Mouse (Mus musculus): ENCODE data around the gene Rap1a. TPM values are rescaled to one million over a fixed set of nuclear protein-coding genes. Genes with fewer than 3 reads are reported as not detected.

The Rap1a gene
- polyA plus RNA-seq, 1 experiment = 25.2 TPM

DNA sequence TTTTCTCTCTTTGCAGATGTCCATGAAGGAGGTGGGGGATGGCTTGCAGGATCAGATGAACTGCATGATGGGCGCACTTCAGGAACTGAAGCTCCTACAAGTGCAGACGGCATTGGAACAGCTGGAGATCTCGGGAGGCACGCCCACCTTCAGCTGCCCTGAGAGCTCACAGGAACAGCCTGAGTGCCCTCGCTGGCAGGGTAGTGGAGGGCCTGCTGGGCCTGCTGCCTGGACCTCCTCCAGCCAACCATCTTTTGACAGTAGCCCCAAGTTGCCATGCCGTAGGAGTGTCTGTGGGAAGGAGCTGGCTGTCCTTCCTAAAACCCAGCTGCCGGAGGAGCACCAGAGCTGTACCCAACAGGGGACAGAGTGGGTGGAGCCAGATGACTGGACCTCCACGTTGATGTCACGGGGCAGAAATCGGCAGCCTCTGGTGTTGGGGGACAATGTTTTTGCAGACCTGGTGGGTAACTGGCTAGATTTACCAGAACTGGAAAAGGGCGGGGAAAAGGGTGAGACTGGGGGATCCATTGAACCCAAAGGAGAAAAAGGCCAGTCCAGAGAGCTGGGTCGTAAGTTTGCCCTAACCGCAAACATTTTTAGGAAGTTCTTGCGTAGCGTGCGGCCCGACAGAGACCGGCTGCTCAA, 84.7 kb downstream of the Rap1a start:
- no peaks in the 10 kb centered on the region for H3K36me3 ChIP-seq (ENCODE audit: control insufficient read depth, insufficient read depth)

DNA sequence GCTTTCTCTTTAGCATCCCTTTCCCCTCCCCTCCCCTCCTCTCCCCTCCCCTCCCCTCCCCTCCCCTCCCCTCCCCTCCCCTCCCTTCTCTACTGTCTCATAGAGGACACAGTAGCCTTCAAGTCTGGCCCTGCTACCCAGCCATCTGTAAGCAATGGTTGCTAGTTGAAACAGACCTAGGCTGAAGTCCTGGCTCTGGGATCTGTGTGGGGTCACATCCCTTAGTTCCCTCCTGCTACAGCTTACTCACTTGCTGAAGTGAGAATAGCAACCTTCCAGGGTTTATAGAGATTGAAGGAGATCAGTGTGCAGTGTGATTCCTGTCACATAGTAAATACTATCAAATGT, 86.3 kb downstream of the Rap1a start:
- Histone ChIP-seq H3K27me3 (ENCODE audit: control insufficient read depth, insufficient read depth, insufficient read length) (no peaks in the 10 kb centered on the region), H3K36me3 (ENCODE audit: control insufficient read depth, insufficient read depth) (no peaks in the 10 kb centered on the region), H3ac (ENCODE audit: control insufficient read depth, insufficient read length) (no peak overlapping the region), H3K4me2 (ENCODE audit: low read depth) (peak overlapping the region; percentile 27), H3K79me2 (ENCODE audit: control insufficient read depth, insufficient read depth) (no peaks in the 10 kb centered on the region), H3K4me3 (no peak overlapping the region)
- no peak for TF ChIP-seq MYOG (IDR thresholded peaks at IDR 0.05; ENCODE audit: control insufficient read depth in 1 of 3, insufficient read depth in 1 of 3, insufficient read length in 2 of 3, low read depth in 2 of 3)
- TF ChIP-seq TCF3 (IDR thresholded peaks at IDR 0.05; ENCODE audit: insufficient read length, low read depth) = no peak
- TF ChIP-seq POLR2A (IDR thresholded peaks at IDR 0.05; ENCODE audit: insufficient read length, low read depth) = no peak
- no peak for TF ChIP-seq REST (IDR thresholded peaks at IDR 0.05; ENCODE audit: insufficient read depth, insufficient read length)
- no peak for TF ChIP-seq MAX (IDR thresholded peaks at IDR 0.05; ENCODE audit: low read depth)
- no peak for TF ChIP-seq SRF (IDR thresholded peaks at IDR 0.05; ENCODE audit: control insufficient read depth, insufficient read length, low read depth)
- TF ChIP-seq POLR2AphosphoS2 (IDR thresholded peaks at IDR 0.05; ENCODE audit: insufficient read length, low read depth) = no peak
- no peak for TF ChIP-seq USF1 (IDR thresholded peaks at IDR 0.05; ENCODE audit: low read depth)
- no peak for TF ChIP-seq MYOD1 (IDR thresholded peaks at IDR 0.05; ENCODE audit: control insufficient read depth in 1 of 3, insufficient read length in 2 of 3, low read depth in 2 of 3)
- TF ChIP-seq E2F4 (IDR thresholded peaks at IDR 0.05; ENCODE audit: insufficient read depth) = no peak
- no peak for TF ChIP-seq CEBPB (IDR thresholded peaks at IDR 0.05; ENCODE audit: insufficient read depth, poor library complexity, severe bottlenecking)
- TF ChIP-seq TCF12 (IDR thresholded peaks at IDR 0.05; ENCODE audit: insufficient read depth, poor library complexity, severe bottlenecking) = no peak

More for the DNA sequence above, 84.7 kb downstream of the Rap1a start:
- TF ChIP-seq POLR2AphosphoS2 (IDR thresholded peaks at IDR 0.05; ENCODE audit: insufficient read length, low read depth) (no peak), MYOD1 (IDR thresholded peaks at IDR 0.05; ENCODE audit: control insufficient read depth in 1 of 3, insufficient read length in 2 of 3, low read depth in 2 of 3) (peak; percentile 77 to 97 (median 97)), TCF12 (IDR thresholded peaks at IDR 0.05; ENCODE audit: insufficient read depth, poor library complexity, severe bottlenecking) (peak; percentile 81), E2F4 (IDR thresholded peaks at IDR 0.05; ENCODE audit: insufficient read depth) (no peak), MYOG (IDR thresholded peaks at IDR 0.05; ENCODE audit: control insufficient read depth in 1 of 3, insufficient read depth in 1 of 3, insufficient read length in 2 of 3, low read depth in 2 of 3) (peak; percentile 72 to 94 (median 93)), MAX (IDR thresholded peaks at IDR 0.05; ENCODE audit: low read depth) (no peak), TCF3 (IDR thresholded peaks at IDR 0.05; ENCODE audit: insufficient read length, low read depth) (peak; percentile 74), SRF (IDR thresholded peaks at IDR 0.05; ENCODE audit: control insufficient read depth, insufficient read length, low read depth) (no peak), POLR2A (IDR thresholded peaks at IDR 0.05; ENCODE audit: insufficient read length, low read depth) (peak; percentile 12)
- H3ac ChIP-seq (ENCODE audit: control insufficient read depth, insufficient read length) = no peak overlapping the region
- no peak overlapping the region for H3K4me3 ChIP-seq
- peak overlapping the region; percentile 70 for H3K4me2 ChIP-seq (ENCODE audit: low read depth)
- H3K79me2 ChIP-seq (ENCODE audit: control insufficient read depth, insufficient read depth) = no peaks in the 10 kb centered on the region
- no peaks in the 10 kb centered on the region for H3K27me3 ChIP-seq (ENCODE audit: control insufficient read depth, insufficient read depth, insufficient read length)

DNA sequence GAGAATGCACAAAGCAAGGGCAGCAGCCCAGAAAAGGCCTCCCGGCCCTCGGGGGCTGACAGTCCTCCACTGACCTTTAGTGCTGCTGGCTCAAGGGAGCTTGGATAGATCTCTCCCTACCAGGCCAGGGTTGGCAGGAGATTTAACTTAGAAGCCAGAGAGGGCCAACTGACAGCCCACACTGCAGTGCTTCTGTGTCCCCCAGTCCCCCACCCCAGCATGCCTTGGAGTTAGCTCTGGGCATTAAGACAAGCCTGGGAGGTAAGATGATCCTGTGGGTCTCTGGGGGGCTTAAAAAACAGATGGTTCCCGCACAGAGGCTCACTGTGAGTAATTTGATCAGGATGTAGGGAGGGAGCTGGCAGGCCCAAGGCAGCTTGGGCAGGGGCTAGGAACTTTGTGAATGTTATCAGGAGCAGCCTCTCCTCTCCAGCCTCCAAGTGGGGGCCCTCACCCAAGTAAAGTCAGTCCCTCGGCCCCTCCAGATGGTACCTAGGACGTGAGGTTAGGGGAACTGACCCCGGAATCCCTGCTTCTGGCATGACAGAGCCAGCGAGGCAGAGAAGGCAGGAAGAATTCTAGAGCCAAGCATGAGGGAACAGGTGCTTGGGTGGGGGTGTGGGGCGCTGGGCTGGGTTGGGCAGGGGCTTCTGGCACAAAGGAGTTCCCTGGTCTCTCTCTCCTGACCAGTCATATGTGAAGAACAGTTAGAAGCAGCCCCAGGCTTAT, 86.9 kb downstream of the Rap1a start:
- Histone ChIP-seq H3K4me2 (ENCODE audit: low read depth) (peak overlapping the region; percentile 31), H3K79me2 (ENCODE audit: control insufficient read depth, insufficient read depth) (no peaks in the 10 kb centered on the region), H3K4me3 (no peak overlapping the region), H3ac (ENCODE audit: control insufficient read depth, insufficient read length) (no peak overlapping the region), H3K27me3 (ENCODE audit: control insufficient read depth, insufficient read depth, insufficient read length) (no peaks in the 10 kb centered on the region), H3K36me3 (ENCODE audit: control insufficient read depth, insufficient read depth) (no peaks in the 10 kb centered on the region)
- TF ChIP-seq POLR2AphosphoS2 (IDR thresholded peaks at IDR 0.05; ENCODE audit: insufficient read length, low read depth) (no peak), SRF (IDR thresholded peaks at IDR 0.05; ENCODE audit: control insufficient read depth, insufficient read length, low read depth) (no peak), TCF3 (IDR thresholded peaks at IDR 0.05; ENCODE audit: insufficient read length, low read depth) (no peak), MYOD1 (IDR thresholded peaks at IDR 0.05; ENCODE audit: control insufficient read depth in 1 of 3, insufficient read length in 2 of 3, low read depth in 2 of 3) (peak in 2 of 3 experiments; percentile 68 to 75), POLR2A (IDR thresholded peaks at IDR 0.05; ENCODE audit: insufficient read length, low read depth) (no peak), REST (IDR thresholded peaks at IDR 0.05; ENCODE audit: insufficient read depth, insufficient read length) (no peak), TCF12 (IDR thresholded peaks at IDR 0.05; ENCODE audit: insufficient read depth, poor library complexity, severe bottlenecking) (peak; percentile 34), USF1 (IDR thresholded peaks at IDR 0.05; ENCODE audit: low read depth) (no peak), MYOG (IDR thresholded peaks at IDR 0.05; ENCODE audit: control insufficient read depth in 1 of 3, insufficient read depth in 1 of 3, insufficient read length in 2 of 3, low read depth in 2 of 3) (peak in 2 of 3 experiments; percentile 33 to 57), MAX (IDR thresholded peaks at IDR 0.05; ENCODE audit: low read depth) (no peak), CEBPB (IDR thresholded peaks at IDR 0.05; ENCODE audit: insufficient read depth, poor library complexity, severe bottlenecking) (no peak), E2F4 (IDR thresholded peaks at IDR 0.05; ENCODE audit: insufficient read depth) (no peak)

DNA sequence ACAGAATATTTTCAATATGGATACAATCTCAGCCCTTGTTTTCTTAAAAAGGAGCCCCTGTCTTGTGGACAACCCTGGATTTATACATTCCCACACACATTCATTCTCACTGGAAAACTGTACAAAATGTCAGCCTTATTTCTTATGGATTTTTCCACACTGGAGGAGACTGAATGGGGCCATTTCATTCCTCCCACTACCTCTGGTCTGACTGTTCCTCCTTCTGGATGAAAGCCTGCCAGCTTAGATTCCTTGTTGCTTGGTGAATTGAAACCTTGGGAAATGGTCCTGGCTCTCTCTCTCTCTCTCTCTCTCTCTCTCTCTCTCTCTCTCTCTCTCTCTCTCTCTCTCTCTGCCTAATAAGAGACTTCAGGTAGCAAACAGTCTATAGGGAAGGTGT, 88.3 kb downstream of the Rap1a start:
- H3K4me2 ChIP-seq (ENCODE audit: low read depth) = no peak overlapping the region
- no peaks in the 10 kb centered on the region for H3K79me2 ChIP-seq (ENCODE audit: control insufficient read depth, insufficient read depth)
- H3ac ChIP-seq (ENCODE audit: control insufficient read depth, insufficient read length) = no peak overlapping the region
- TF ChIP-seq USF1 (IDR thresholded peaks at IDR 0.05; ENCODE audit: low read depth) (no peak), E2F4 (IDR thresholded peaks at IDR 0.05; ENCODE audit: insufficient read depth) (no peak), MYOG (IDR thresholded peaks at IDR 0.05; ENCODE audit: control insufficient read depth in 1 of 3, insufficient read depth in 1 of 3, insufficient read length in 2 of 3, low read depth in 2 of 3) (no peak), POLR2AphosphoS2 (IDR thresholded peaks at IDR 0.05; ENCODE audit: insufficient read length, low read depth) (no peak), TCF3 (IDR thresholded peaks at IDR 0.05; ENCODE audit: insufficient read length, low read depth) (no peak), POLR2A (IDR thresholded peaks at IDR 0.05; ENCODE audit: insufficient read length, low read depth) (no peak), MYOD1 (IDR thresholded peaks at IDR 0.05; ENCODE audit: control insufficient read depth in 1 of 3, insufficient read length in 2 of 3, low read depth in 2 of 3) (no peak), TCF12 (IDR thresholded peaks at IDR 0.05; ENCODE audit: insufficient read depth, poor library complexity, severe bottlenecking) (no peak), REST (IDR thresholded peaks at IDR 0.05; ENCODE audit: insufficient read depth, insufficient read length) (no peak), SRF (IDR thresholded peaks at IDR 0.05; ENCODE audit: control insufficient read depth, insufficient read length, low read depth) (no peak), CEBPB (IDR thresholded peaks at IDR 0.05; ENCODE audit: insufficient read depth, poor library complexity, severe bottlenecking) (no peak), MAX (IDR thresholded peaks at IDR 0.05; ENCODE audit: low read depth) (no peak)
- H3K4me3 ChIP-seq = no peak overlapping the region
- H3K36me3 ChIP-seq (ENCODE audit: control insufficient read depth, insufficient read depth) = no peaks in the 10 kb centered on the region
- no peaks in the 10 kb centered on the region for H3K27me3 ChIP-seq (ENCODE audit: control insufficient read depth, insufficient read depth, insufficient read length)
